Mouse (Mus musculus) stomach, postnatal 0 days (tissue): ENCODE measurements at regions not wholly inside any gene's neighbourhood (a gene's known extent, or its start where the extent isn't known, plus 50 kb on each side); places are given as distances from the start of the nearest gene placed in this dataset.

Experiments used
- ATAC-seq: fragments of 200-750 bp; cut with Nextera tagmentation; 2 replicates; pipeline ENCODE4 v1.8.0; 2017; ENCODE audit not compliant: low FRiP score, low TSS enrichment
- DNase-seq: peaks from one replicate; pipeline ENCODE4 v3.0.0-alpha.2; 2016; ENCODE audit warnings: low spot score
- H3K27ac ChIP-seq: fragments of 300-500 bp; sonication (generic); replicated peaks from 2 replicates; pipeline ENCODE4 v1.5.1; 2014; ENCODE audit warnings: mild to moderate bottlenecking, control low read depth
- H3K27me3 ChIP-seq: fragments of 300-500 bp; sonication (generic); 2 replicates; pipeline ENCODE4 v1.6.1; 2014; ENCODE audit warnings: low read length; ENCODE audit not compliant: control insufficient read depth, insufficient read depth
- H3K36me3 ChIP-seq: fragments of 300-500 bp; sonication (generic); 2 replicates; pipeline ENCODE4 v1.6.1; 2014; ENCODE audit warnings: low read length, mixed read lengths; ENCODE audit not compliant: control insufficient read depth, insufficient read depth
- H3K4me1 ChIP-seq: fragments of 300-500 bp; sonication (generic); replicated peaks from 2 replicates; pipeline ENCODE4 v1.6.1; 2014; ENCODE audit warnings: antibody characterized with exemption; ENCODE audit not compliant: control insufficient read depth, insufficient read depth
- H3K4me2 ChIP-seq: fragments of 300-500 bp; sonication (generic); replicated peaks from 2 replicates; pipeline ENCODE4 v1.6.1; 2014; ENCODE audit warnings: low read depth, mild to moderate bottlenecking, control low read depth, moderate library complexity
- H3K4me3 ChIP-seq: fragments of 300-500 bp; sonication (generic); 2 replicates; pipeline ENCODE4 v1.5.1; 2014; ENCODE audit warnings: low read depth, low read length, control low read depth
- H3K9ac ChIP-seq: fragments of 300-500 bp; sonication (generic); 2 replicates; pipeline ENCODE4 v1.6.1; 2014; ENCODE audit warnings: mild to moderate bottlenecking, low read length, control low read depth, mixed read lengths
- H3K9me3 ChIP-seq: fragments of 300-500 bp; sonication (generic); 2 replicates; pipeline ENCODE4 v1.6.1; 2016; ENCODE audit warnings: low read length; ENCODE audit not compliant: control insufficient read depth
- CTCF ChIP-seq: IDR thresholded peaks from 2 replicates; pipeline ENCODE4 v1.5.1; 2016; ENCODE audit warnings: antibody characterized with exemption, low read depth, mild to moderate bottlenecking, moderate library complexity
- EP300 ChIP-seq: optimal IDR thresholded peaks from 2 replicates; pipeline ENCODE3; 2016; ENCODE audit warnings: antibody characterized with exemption
- WGBS: fragments of 180-500 bp; shearing (Covaris S2); extraction: QIAGEN DNeasy Blood & Tissue Kit; methylation state at CpG from one replicate; pipeline ENCODE4 v1.1.7; 2014; 5-methylcytosine and 5-hydroxymethylcytosine counted together

GRCm38 (mm10) chr14:80789131-80789530 is 805.2 kb downstream of the Olfm4 start:
- Histone ChIP-seq H3K4me1 (no peaks in the 10 kb centered on the region), H3K27me3 (no peaks in the 10 kb centered on the region), H3K4me2 (no peak overlapping the region), H3K36me3 (no peaks in the 10 kb centered on the region), H3K9me3 (no peaks in the 10 kb centered on the region), H3K9ac (no peak overlapping the region), H3K4me3 (no peak overlapping the region), H3K27ac (no peak overlapping the region)
- no peak for ATAC-seq
- no peak for DNase-seq
- TF ChIP-seq CTCF: no peak
- 89% methylated on average over 1 of the region's 1 CpGs for WGBS

GRCm38 (mm10) chr14:80799370-80799959 is 815.6 kb downstream of the Olfm4 start:
- no peak overlapping the region for H3K4me2 ChIP-seq
- no peaks in the 10 kb centered on the region for H3K4me1 ChIP-seq
- H3K27me3 ChIP-seq: no peaks in the 10 kb centered on the region
- no peak overlapping the region for H3K9ac ChIP-seq
- TF ChIP-seq CTCF (no peak), EP300 (no peak)
- no peak for ATAC-seq
- H3K9me3 ChIP-seq: no peaks in the 10 kb centered on the region
- no peak for DNase-seq
- H3K4me3 ChIP-seq: no peak overlapping the region
- no peaks in the 10 kb centered on the region for H3K36me3 ChIP-seq
- no peak overlapping the region for H3K27ac ChIP-seq
- 79% methylated on average over 6 of the region's 6 CpGs for WGBS

GRCm38 (mm10) chr14:80830476-80830875 is 846.6 kb downstream of the Olfm4 start:
- DNase-seq (no peak), ATAC-seq (no peak)
- Histone ChIP-seq H3K4me1 (no peaks in the 10 kb centered on the region), H3K9me3 (no peaks in the 10 kb centered on the region), H3K36me3 (no peaks in the 10 kb centered on the region), H3K27me3 (no peaks in the 10 kb centered on the region), H3K9ac (no peak overlapping the region), H3K4me3 (no peak overlapping the region), H3K27ac (no peak overlapping the region), H3K4me2 (no peak overlapping the region)
- 65% methylated on average over 3 of the region's 3 CpGs for WGBS
- TF ChIP-seq EP300 (no peak), CTCF (no peak)

GRCm38 (mm10) chr14:80844550-80844949 is 860.7 kb downstream of the Olfm4 start:
- Histone ChIP-seq H3K4me2 (no peak overlapping the region), H3K36me3 (no peaks in the 10 kb centered on the region), H3K27ac (no peak overlapping the region), H3K9me3 (no peaks in the 10 kb centered on the region), H3K27me3 (no peaks in the 10 kb centered on the region), H3K4me3 (no peak overlapping the region), H3K9ac (no peak overlapping the region), H3K4me1 (no peaks in the 10 kb centered on the region)
- TF ChIP-seq CTCF: no peak
- no peak for TF ChIP-seq EP300
- DNase-seq (no peak), ATAC-seq (no peak)
- WGBS: 74% methylated on average over 4 of the region's 4 CpGs

GRCm38 (mm10) chr14:80845576-80846269 is 861.8 kb downstream of the Olfm4 start:
- no peaks in the 10 kb centered on the region for H3K27me3 ChIP-seq
- no peaks in the 10 kb centered on the region for H3K4me1 ChIP-seq
- WGBS: 23% methylated on average over 14 of the region's 14 CpGs
- DNase-seq (peak; percentile 67), ATAC-seq (peak; percentile 63; the same call in 1 of the 2 replicates)
- no peaks in the 10 kb centered on the region for H3K36me3 ChIP-seq
- H3K4me2 ChIP-seq: peak overlapping the region; percentile 15
- H3K27ac ChIP-seq: no peak overlapping the region
- peak; percentile 93 for TF ChIP-seq CTCF
- no peak for TF ChIP-seq EP300
- H3K4me3 ChIP-seq: no peak overlapping the region
- no peak overlapping the region for H3K9ac ChIP-seq
- H3K9me3 ChIP-seq: no peaks in the 10 kb centered on the region

GRCm38 (mm10) chr14:80846420-80847083 is 862.7 kb downstream of the Olfm4 start:
- no peak overlapping the region for H3K9ac ChIP-seq
- no peaks in the 10 kb centered on the region for H3K4me1 ChIP-seq
- no peak overlapping the region for H3K4me2 ChIP-seq
- H3K4me3 ChIP-seq: no peak overlapping the region
- H3K36me3 ChIP-seq: no peaks in the 10 kb centered on the region
- H3K27ac ChIP-seq: no peak overlapping the region
- TF ChIP-seq CTCF (no peak), EP300 (no peak)
- 70% methylated on average over 9 of the region's 9 CpGs for WGBS
- ATAC-seq: 0 out of 2 replicates have a peak, but pooled peaks have one; percentile 42
- H3K9me3 ChIP-seq: no peaks in the 10 kb centered on the region
- DNase-seq: peak; percentile 14
- no peaks in the 10 kb centered on the region for H3K27me3 ChIP-seq
